Mouse (Mus musculus) midbrain, embryonic 11.5 days (tissue): ENCODE data around the gene Fbxl13. TPM values are rescaled to one million over a fixed set of nuclear protein-coding genes. Genes with fewer than 3 reads are reported as not detected.

Experiments used
- ATAC-seq: fragments of 200-750 bp; cut with Nextera tagmentation; 2 replicates; pipeline ENCODE4 v1.8.0; 2017; ENCODE audit warnings: moderate TSS enrichment, moderate library complexity; ENCODE audit not compliant: low FRiP score
- DNase-seq: peaks from one replicate; pipeline ENCODE4 v3.0.0; 2015; ENCODE audit warnings: low spot score; ENCODE audit errors: missing footprints
- H3K27ac ChIP-seq: fragments of 300-500 bp; sonication (generic); 2 replicates; pipeline ENCODE4 v1.5.1; 2014; ENCODE audit warnings: low read depth, low read length
- H3K27me3 ChIP-seq: fragments of 300-500 bp; sonication (generic); 2 replicates; pipeline ENCODE4 v1.6.1; 2014; ENCODE audit warnings: mild to moderate bottlenecking, low read length, moderate library complexity, mixed read lengths; ENCODE audit not compliant: control insufficient read depth, insufficient read depth
- H3K36me3 ChIP-seq: fragments of 300-500 bp; sonication (generic); 2 replicates; pipeline ENCODE4 v1.6.1; 2014; ENCODE audit warnings: mild to moderate bottlenecking, low read length, moderate library complexity, mixed read lengths; ENCODE audit not compliant: control insufficient read depth, insufficient read depth
- H3K4me1 ChIP-seq: fragments of 300-500 bp; sonication (generic); 2 replicates; pipeline ENCODE4 v1.6.1; 2014; ENCODE audit warnings: low read length; ENCODE audit not compliant: control insufficient read depth, insufficient read depth
- H3K4me2 ChIP-seq: fragments of 300-500 bp; sonication (generic); 2 replicates; pipeline ENCODE4 v1.6.1; 2014; ENCODE audit warnings: mild to moderate bottlenecking, moderate library complexity
- H3K4me3 ChIP-seq: fragments of 300-500 bp; sonication (generic); 2 replicates; pipeline ENCODE4 v1.5.1; 2014; ENCODE audit warnings: low read depth, low read length
- H3K9ac ChIP-seq: fragments of 300-500 bp; sonication (generic); 2 replicates; pipeline ENCODE4 v1.6.1; 2014; ENCODE audit warnings: low read length
- H3K9me3 ChIP-seq: fragments of 300-500 bp; sonication (generic); 2 replicates; pipeline ENCODE4 v1.6.1; 2016; ENCODE audit warnings: low read length; ENCODE audit not compliant: control insufficient read depth
- WGBS: fragments of 180-500 bp; shearing (Covaris S2); extraction: QIAGEN DNeasy Blood & Tissue Kit; methylation state at CpG from one replicate; pipeline ENCODE4 v1.1.7; 2014; 5-methylcytosine and 5-hydroxymethylcytosine counted together
- polyA plus RNA-seq: library from polyadenylated mRNA; unstranded; fragments of >200 nt; fragmentation: Nextera tagmentation; extraction: Ambion mirVana; gene quantifications from 2 replicates; pipeline ENCODE4 v1.2.1, GENCODE M21; 2014

Gene Fbxl13
- polyA plus RNA-seq, 1 experiment from 2014 or later = 0.08 TPM

GRCm38 (mm10) chr5:21434148-21434929, 211.1 kb downstream of the Fbxl13 start:
- Histone ChIP-seq H3K4me2 (no peak overlapping the region), H3K27me3 (no peaks in the 10 kb centered on the region), H3K9me3 (no peaks in the 10 kb centered on the region), H3K27ac (no peak overlapping the region), H3K4me3 (no peak overlapping the region), H3K9ac (no peak overlapping the region), H3K36me3 (no peaks in the 10 kb centered on the region), H3K4me1 (no peaks in the 10 kb centered on the region)
- no peak for ATAC-seq
- WGBS = 79% methylated on average over 11 of the region's 11 CpGs
- DNase-seq = no peak

Other genes with a start within 250 kb of the Fbxl13 start
- 0.32 TPM in 1 of 2 replicates, not detected in the other for gene Ccdc146, start 221.0 kb downstream of the Fbxl13 start, polyA plus RNA-seq
- 4.7 and 5.0 TPM in 2 replicates for gene Fam185a, start 220.7 kb downstream of the Fbxl13 start, polyA plus RNA-seq
- 14.0 and 17.0 TPM in 2 replicates for gene Lrrc17, start 102.1 kb downstream of the Fbxl13 start, polyA plus RNA-seq
- gene Armc10, start 179 bp upstream of the Fbxl13 start, polyA plus RNA-seq = 93.1 and 98.3 TPM in 2 replicates
- 17.0 and 17.1 TPM in 2 replicates for gene Napepld, start 55.8 kb upstream of the Fbxl13 start, polyA plus RNA-seq
- 106 and 115 TPM in 2 replicates for gene Pmpcb, start 91.5 kb upstream of the Fbxl13 start, polyA plus RNA-seq
- 103 and 109 TPM in 2 replicates for gene Dnajc2, start 139.6 kb upstream of the Fbxl13 start, polyA plus RNA-seq
- gene Psmc2, start 139.6 kb upstream of the Fbxl13 start, polyA plus RNA-seq = 253 and 272 TPM in 2 replicates
- gene Slc26a5, start 220.0 kb upstream of the Fbxl13 start, polyA plus RNA-seq = 0.07 and 0.18 TPM in 2 replicates